Mouse (Mus musculus) bone marrow, adult 2 months (tissue): Measurements from ENCODE around the gene Wdr86. TPM values are rescaled to one million over a fixed set of nuclear protein-coding genes. Genes with fewer than 3 reads are reported as not detected.

Experiments
- H3K27ac ChIP-seq: fragments of 200-500 bp; 2 replicates; pipeline ENCODE4 v1.5.1; 2012; ENCODE audit warnings: low read depth, mild to moderate bottlenecking, control low read depth, inconsistent platforms, low read length; ENCODE audit not compliant: control insufficient read depth, poor library complexity, insufficient read depth
- H3K4me1 ChIP-seq: fragments of 200-500 bp; 2 replicates; pipeline ENCODE4 v1.6.1; 2011; ENCODE audit warnings: low read length; ENCODE audit not compliant: control insufficient read depth, insufficient read depth
- H3K4me3 ChIP-seq: fragments of 200-500 bp; replicated peaks from 2 replicates; pipeline ENCODE3; 2011; ENCODE audit warnings: mild to moderate bottlenecking, low read depth, low read length, control low read depth; ENCODE audit not compliant: control insufficient read depth
- CTCF ChIP-seq: fragments of 200-500 bp; IDR thresholded peaks from 2 replicates; pipeline ENCODE4 v1.5.1; 2011; ENCODE audit warnings: low read length, control low read depth; ENCODE audit not compliant: control insufficient read depth, insufficient read depth
- POLR2A ChIP-seq: fragments of 200-500 bp; IDR thresholded peaks from 2 replicates; pipeline ENCODE4 v1.6.1; 2011; ENCODE audit warnings: low read depth, mild to moderate bottlenecking, control low read depth, low read length, borderline replicate concordance; ENCODE audit not compliant: control insufficient read depth
- WGBS: fragments of 180-500 bp; shearing (Covaris S2); methylation state at CpG from one replicate; pipeline ENCODE4 v1.1.7; 2018; 5-methylcytosine and 5-hydroxymethylcytosine counted together
- polyA plus RNA-seq: library from polyadenylated mRNA; stranded (reverse); fragments of >200 nt; gene quantifications from 2 replicates; pipeline ENCODE4 v1.2.4, GENCODE M21; 2011; ENCODE audit warnings: low replicate concordance; ENCODE audit not compliant: missing spikeins, insufficient read depth, insufficient read length

The Wdr86 gene
- polyA plus RNA-seq, 1 experiment, result 9.1 TPM

DNA sequence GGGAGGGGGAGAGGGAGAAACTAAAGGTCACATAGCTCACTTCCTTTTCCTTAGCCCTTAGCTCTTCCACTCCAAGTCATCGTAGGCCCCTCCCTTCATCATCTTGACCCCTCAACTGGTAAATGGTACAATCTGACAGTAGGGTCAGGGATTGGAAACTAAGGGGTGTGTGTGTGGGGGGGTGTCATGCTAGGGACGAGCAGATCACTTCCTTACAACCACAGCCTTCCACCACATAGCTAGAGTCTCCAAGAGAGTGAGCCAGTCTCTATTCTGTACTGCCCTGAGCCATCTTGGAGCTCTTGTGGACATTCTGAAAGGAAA, 21.6 kb upstream of the Wdr86 start:
- peak overlapping the region; percentile 42 for H3K4me3 ChIP-seq
- H3K4me1 ChIP-seq, result no peaks in the 10 kb centered on the region
- TF ChIP-seq POLR2A, result no peak
- TF ChIP-seq CTCF, result no peak
- H3K27ac ChIP-seq, result no peak overlapping the region; the same call in 1 of the 2 replicates
- WGBS, result 4% methylated on average over 2 of the region's 2 CpGs

DNA sequence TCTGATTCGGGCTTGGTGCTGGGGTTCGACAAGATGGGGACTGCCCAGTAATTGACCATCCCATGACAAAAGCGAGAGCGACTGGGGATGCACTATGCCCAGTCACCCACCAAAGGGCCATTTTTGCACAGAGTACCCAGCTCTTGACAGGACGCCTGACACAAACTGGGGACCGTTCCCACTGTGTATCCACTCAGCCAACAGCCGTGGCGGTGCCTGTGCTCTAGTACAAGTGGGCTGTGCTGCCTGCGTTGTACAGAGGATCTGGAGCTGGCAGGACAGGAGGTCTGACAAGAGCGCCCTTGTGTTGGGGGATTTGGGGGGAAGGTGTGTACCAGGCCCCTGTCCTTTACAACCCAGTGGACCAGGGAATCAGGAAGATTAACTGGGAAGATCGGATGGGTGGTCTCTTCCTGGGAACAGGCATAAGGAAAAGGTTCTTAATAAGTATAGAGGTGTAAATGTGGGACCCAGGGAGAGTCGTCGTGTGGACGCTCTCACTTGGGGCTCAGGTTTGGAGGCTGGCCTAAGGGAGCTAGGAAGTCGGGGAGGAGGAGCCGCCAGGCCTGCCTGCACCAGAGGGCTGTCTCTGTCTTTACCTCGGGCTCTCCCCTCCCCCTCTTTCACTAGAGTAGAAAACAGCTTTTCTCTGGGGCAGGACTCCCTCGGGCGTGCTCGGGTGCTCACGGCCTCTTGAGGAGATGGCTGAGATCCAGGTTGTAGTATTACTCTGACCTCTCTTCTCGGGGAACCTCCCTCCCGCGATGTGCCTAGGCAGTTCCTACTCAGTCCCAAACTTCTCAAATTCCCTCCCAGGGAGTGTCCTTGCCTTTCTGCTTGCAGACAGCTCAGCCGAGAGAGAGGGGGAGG, 21.0 kb upstream of the Wdr86 start:
- TF ChIP-seq POLR2A, result peak; percentile 32; the same call in 1 of the 2 replicates
- no peak for TF ChIP-seq CTCF
- Histone ChIP-seq H3K4me3 (peak overlapping the region; percentile 68), H3K27ac (peak overlapping the region; percentile 38), H3K4me1 (no peaks in the 10 kb centered on the region)
- WGBS, result 3% methylated on average over 25 of the region's 25 CpGs

DNA sequence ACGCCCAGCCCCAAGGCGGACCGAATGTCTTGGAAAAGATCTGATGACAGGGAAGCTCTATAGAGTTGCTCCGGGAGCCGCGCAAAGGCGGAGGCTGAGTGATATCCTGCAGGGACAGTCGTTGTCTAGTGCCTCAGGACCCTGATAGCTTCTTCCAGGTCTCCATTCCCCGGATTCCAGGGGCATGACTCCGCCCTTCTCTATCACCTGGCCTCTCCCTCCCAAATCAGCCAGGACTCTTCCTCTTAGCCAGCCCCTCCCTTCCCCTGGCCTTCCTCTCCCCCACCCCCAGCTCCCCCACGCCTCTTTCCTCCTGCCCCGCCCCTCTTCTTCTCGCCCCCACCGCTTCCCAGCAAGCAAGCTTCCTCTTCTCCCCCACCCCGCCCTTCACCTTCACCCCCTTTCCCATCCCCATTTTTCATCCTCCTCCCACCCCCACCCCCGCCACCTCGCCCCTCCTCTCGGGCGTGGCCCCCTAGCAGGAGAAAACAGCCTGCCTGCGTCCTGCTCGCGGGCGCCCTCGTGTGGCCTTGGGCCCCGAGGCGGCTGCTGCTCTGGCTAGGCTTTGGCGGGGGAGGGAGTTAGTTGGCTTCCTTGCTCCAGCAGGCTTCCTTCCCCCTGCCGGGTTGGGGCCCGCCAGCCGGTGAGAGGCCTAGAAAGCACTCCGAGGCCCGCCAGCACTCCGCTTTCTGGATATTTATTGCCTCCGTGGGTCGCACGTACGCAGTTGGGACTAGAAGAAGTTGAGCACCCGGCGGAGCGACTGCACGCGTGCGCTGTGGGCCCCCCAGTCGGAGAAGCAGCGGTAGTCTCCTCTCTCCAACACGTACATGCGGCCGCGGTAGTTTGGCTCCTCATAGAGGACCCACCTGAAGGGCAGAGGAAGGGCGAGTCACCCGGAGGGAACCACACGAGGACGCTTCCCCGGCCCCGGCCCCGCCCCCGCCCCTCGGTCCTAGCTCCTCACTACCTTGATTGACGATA, 20.1 kb upstream of the Wdr86 start:
- Histone ChIP-seq H3K4me3 (peak overlapping the region; percentile 68), H3K27ac (peak overlapping the region; percentile 92), H3K4me1 (no peaks in the 10 kb centered on the region)
- peak; percentile 52; the same call in 1 of the 2 replicates for TF ChIP-seq POLR2A
- TF ChIP-seq CTCF, result peak; percentile 83
- WGBS, result 8% methylated on average over 56 of the region's 59 CpGs

DNA sequence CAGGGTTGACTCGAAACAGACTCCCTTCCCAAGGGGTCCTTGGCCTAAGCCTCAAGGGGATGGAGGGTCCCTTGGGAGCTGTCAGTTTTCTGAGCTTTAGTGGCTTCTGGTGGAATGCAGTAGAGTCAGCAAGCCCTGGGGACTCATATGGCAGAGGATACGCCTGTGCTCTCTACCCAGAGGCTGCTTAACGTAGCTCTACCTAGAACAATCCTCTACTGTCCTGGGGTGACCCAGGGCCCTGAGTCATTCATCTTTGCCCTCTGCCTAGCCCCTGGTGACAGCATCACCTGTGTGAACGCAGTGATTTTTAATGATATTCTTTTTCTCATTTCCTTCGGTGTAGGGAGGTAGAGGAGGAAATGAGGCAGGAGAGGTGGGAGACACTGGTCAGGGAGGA, 19.2 kb upstream of the Wdr86 start:
- 69% methylated on average over 5 of the region's 5 CpGs for WGBS
- Histone ChIP-seq H3K4me1 (no peaks in the 10 kb centered on the region), H3K27ac (no peak overlapping the region), H3K4me3 (no peak overlapping the region)
- TF ChIP-seq CTCF (no peak), POLR2A (no peak)

DNA sequence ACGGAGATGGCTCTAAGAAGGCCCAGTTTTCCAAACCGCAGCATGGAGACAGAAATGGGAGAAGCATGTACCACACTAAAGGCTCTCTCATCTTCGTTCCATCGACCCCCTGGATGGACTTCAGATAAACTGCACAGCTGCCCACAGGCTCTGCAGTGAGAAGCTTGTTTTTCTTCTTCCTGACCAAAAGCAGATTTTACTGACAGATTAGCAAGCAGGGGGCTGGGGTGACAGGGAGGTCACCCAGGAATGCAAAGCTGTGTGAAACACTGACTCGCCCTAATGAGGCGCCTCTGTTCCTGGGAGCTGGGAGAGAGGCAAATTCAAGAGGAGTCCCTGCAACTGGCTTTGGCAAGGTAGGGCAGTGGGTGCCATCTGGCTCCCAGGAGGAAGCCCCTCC, 17.0 kb upstream of the Wdr86 start:
- H3K4me3 ChIP-seq, result no peak overlapping the region
- H3K27ac ChIP-seq, result no peak overlapping the region
- 52% methylated on average over 6 of the region's 6 CpGs for WGBS
- TF ChIP-seq POLR2A (no peak), CTCF (no peak)
- H3K4me1 ChIP-seq, result no peaks in the 10 kb centered on the region

DNA sequence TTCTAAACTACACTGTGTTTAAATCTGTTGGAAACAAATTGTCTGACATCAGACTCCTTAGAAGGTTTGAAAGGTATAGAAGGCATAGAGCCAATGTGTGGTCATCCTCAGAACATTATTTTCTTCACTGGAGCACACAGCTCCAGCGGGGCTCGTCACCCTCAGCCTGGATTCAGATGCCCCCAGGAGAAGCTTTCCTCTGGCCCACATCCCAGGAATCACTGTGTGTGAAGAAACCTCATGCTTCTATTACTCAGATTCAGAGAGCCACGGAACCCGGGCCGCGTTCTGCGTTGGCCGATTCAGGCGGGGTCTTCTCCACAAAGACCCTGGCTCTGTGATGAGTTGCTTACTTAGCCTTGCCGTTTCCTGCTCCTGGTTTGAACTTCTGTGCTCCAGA, 13.4 kb upstream of the Wdr86 start:
- WGBS, result 86% methylated on average over 10 of the region's 10 CpGs
- Histone ChIP-seq H3K4me3 (no peak overlapping the region), H3K4me1 (no peaks in the 10 kb centered on the region), H3K27ac (no peak overlapping the region)
- TF ChIP-seq POLR2A (no peak), CTCF (no peak)

DNA sequence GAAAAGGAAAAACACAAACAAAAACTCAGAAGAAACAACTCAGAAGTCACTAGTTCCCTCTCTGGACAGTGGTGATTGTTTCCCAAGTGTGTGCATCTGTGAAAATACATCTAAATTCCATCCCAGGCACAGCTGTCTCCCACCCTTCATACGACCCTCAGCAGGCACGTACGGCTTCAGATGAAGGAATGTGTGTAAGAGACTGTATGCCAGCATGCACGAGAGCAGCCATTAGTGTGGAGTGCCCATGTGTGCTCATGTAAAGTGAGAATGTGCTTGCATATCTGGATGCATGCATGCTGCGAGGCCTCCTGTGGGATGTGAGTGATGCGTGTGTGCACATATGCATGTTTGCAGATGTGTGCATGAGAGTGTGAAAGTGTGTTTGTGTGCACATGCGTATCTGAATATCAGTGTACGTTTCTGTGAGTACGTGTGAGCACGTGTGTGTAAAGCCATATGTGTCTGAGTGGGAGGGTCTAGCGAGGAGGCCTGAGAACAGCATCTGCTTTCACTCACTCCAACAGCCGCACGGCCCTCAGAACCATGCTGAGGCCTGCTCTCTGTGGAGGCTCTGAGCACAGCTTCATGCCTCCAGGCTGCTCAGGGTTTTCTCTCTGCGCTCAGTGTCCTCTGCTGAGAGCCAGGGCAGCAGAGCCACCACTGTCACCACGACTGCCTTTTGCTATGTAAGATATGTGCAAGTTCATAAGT, 10.8 kb upstream of the Wdr86 start:
- WGBS, result 87% methylated on average over 15 of the region's 15 CpGs
- H3K4me1 ChIP-seq, result 0 out of 2 replicates have a peak, but pooled peaks cover 1% of the 10 kb centered on the region
- TF ChIP-seq POLR2A (no peak), CTCF (no peak)
- H3K4me3 ChIP-seq, result no peak overlapping the region
- H3K27ac ChIP-seq, result no peak overlapping the region
